Mouse (Mus musculus): Measurements from ENCODE around the gene Mon1a. TPM values are rescaled to one million over a fixed set of nuclear protein-coding genes. Genes with fewer than 3 reads are reported as not detected.

Mon1a gene
- polyA plus RNA-seq (2017; shearing (Covaris generic)) = 18.4 TPM

GRCm38 (mm10) chr9:107887804-107888266, at the start of gene Mon1a:
Gene Mon1a, plus strand, starts transcription at chr9:107888151.

DNA sequence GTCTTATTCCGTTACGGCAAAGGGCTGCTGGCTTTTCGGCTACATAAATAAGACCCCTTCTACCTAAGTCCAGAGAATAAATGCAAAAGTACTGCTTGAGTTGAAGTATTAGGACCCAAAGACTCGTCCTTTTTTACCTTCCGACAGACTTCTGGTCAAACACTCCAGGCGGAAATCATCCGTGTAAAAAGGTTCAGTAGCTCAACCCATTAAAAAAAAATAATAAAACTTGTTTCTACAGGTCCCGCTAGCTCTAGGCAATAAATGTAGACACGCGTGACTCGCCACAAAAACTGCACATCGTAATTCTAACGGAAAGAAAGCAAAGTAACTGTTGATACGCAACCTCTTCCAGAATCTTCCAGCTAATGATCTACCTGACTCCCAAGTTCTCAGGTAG, 14.8 kb upstream of the Mon1a start, which contains the start of gene Rbm6:
TSS of gene Rbm6 (minus strand) at position 101 of the 400 bp plus-strand sequence.

GRCm38 (mm10) chr9:107906252-107906966, 18.5 kb downstream of the Mon1a start, which contains the start of gene Mst1r:
Gene Mst1r, plus strand, starts transcription at chr9:107906873.

DNA sequence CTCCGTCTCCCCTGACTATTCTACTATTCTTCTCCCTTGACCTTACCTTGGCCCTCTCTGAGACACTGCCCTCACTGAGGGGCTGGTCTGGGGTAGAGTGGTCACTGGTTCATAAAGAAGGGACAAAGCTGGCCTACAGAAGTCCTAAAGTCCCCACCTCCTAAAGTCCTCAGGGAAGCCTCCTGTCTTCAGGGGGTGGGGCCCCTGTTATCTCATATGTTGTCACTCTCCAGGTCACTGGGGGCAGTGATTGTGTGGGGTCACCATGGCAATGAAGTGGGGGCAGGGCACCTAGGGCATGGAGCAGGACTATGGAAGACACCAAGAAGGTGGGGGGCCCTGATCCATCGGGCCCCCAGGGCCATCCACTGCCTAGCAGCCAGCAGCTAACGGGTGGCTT, 40.2 kb downstream of the Mon1a start, which contains the start of gene Actl11:
TSS of gene Actl11 (plus strand) at position 301 of the 400 bp plus-strand sequence.

DNA sequence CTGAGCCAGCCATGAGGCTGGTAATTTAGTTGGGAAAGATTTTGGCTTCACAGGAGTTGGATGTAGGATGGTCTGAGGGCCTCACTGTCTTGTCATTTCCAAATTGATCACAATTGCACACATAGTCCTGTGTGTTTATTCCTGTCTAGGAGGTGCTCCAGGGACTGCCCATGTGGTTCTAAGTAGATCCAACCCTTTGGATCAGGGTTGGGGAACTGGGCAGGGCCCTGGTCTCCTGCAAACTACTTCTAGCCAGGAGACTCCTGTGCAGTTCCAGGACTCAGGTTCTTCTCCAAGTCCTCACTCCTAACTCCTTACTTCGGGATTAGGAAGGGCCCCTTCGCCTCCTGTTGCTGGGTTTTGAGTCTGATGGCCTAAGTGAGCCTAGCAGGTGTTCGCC, 47.4 kb downstream of the Mon1a start, which contains the start of gene Camkv:
TSS of gene Camkv (plus strand) at position 301 of the 400 bp plus-strand sequence.

DNA sequence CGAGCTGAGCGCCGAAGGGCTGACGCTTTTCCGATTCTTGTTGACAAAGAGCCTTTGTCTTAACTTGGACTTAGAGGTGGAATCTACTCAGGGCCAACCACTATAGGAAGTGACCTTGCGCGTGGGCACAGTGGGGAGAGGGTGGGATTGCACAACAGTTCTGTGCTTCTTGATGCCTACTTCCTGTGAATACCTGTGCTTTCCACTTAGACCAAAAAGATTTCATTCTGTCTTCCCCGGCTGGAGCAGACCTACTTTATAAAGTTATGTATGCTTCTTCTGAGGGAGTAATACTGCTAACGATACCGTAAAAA, 61.9 kb downstream of the Mon1a start, which contains the start of gene Traip:
TSS of gene Traip (plus strand) at position 215 of the 314 bp plus-strand sequence.

Other genes starting within 250 kb of the Mon1a start
- gene Slc38a3, start 218.6 kb upstream of the Mon1a start, polyA plus RNA-seq (2017; shearing (Covaris generic)) = not detected
- gene Gnat1, start 208.4 kb upstream of the Mon1a start, polyA plus RNA-seq (2017; shearing (Covaris generic)) = 3.6 TPM
- gene Sema3f, start 177.7 kb upstream of the Mon1a start, polyA plus RNA-seq (2017; shearing (Covaris generic)) = not detected
- gene Rbm5, start 117.2 kb upstream of the Mon1a start, polyA plus RNA-seq (2017; shearing (Covaris generic)) = 229 TPM
- 107 TPM for gene Rbm6, start 14.9 kb upstream of the Mon1a start, polyA plus RNA-seq (2017; shearing (Covaris generic))
- gene Mst1r, start 18.7 kb downstream of the Mon1a start, polyA plus RNA-seq (2017; shearing (Covaris generic)) = 0.16 TPM
- not detected for gene Actl11, start 40.3 kb downstream of the Mon1a start, polyA plus RNA-seq (2017; shearing (Covaris generic))
- 0.57 TPM for gene Camkv, start 47.5 kb downstream of the Mon1a start, polyA plus RNA-seq (2017; shearing (Covaris generic))
- 2.4 TPM for gene Traip, start 62.0 kb downstream of the Mon1a start, polyA plus RNA-seq (2017; shearing (Covaris generic))
- 150 TPM for gene Uba7, start 87.4 kb downstream of the Mon1a start, polyA plus RNA-seq (2017; shearing (Covaris generic))
- not detected for gene Gm20661, start 94.9 kb downstream of the Mon1a start, polyA plus RNA-seq (2017; shearing (Covaris generic))
- gene Inka1, start 97.7 kb downstream of the Mon1a start, polyA plus RNA-seq (2017; shearing (Covaris generic)) = 0.88 TPM
- not detected for gene Cdhr4, start 104.3 kb downstream of the Mon1a start, polyA plus RNA-seq (2017; shearing (Covaris generic))
- not detected for gene Gm20662, start 108.2 kb downstream of the Mon1a start, polyA plus RNA-seq (2017; shearing (Covaris generic))
- 137 TPM for gene Ip6k1, start 114.3 kb downstream of the Mon1a start, polyA plus RNA-seq (2017; shearing (Covaris generic))
- 21.4 TPM for gene Gmppb, start 161.1 kb downstream of the Mon1a start, polyA plus RNA-seq (2017; shearing (Covaris generic))
- 1.2 TPM for gene Amigo3, start 165.0 kb downstream of the Mon1a start, polyA plus RNA-seq (2017; shearing (Covaris generic))
- gene Mst1, start 192.3 kb downstream of the Mon1a start, polyA plus RNA-seq (2017; shearing (Covaris generic)) = 2.1 TPM
- 115 TPM for gene Rnf123, start 195.2 kb downstream of the Mon1a start, polyA plus RNA-seq (2017; shearing (Covaris generic))
- 79.0 TPM for gene Apeh, start 206.5 kb downstream of the Mon1a start, polyA plus RNA-seq (2017; shearing (Covaris generic))

Data from effector memory CD4-positive, alpha-beta T cell, adult 7 months (primary cell).